Mouse (Mus musculus) layer of hippocampus, adult 9-10 months (tissue): Measurements from ENCODE around the gene Fam118b.
A peak's percentile ranks its signal among the peaks of the same experiment; 100 is the strongest.

Experiments used
- DNase-seq: peaks from one replicate; pipeline ENCODE4 v3.0.0; 2022; ENCODE audit warnings: low spot score

Fam118b gene

GRCm38 (mm10) chr9:35197625-35198024 is 70.0 kb downstream of the Fam118b start:
- DNase-seq, result no peak

- DNase-seq, result no peak
Measured at GRCm38 (mm10) chr9:35194048-35194447, 73.6 kb downstream of the Fam118b start.

- DNase-seq, result no peak
Measured at GRCm38 (mm10) chr9:35192983-35193542, 74.5 kb downstream of the Fam118b start.

- no peak for DNase-seq
Measured at GRCm38 (mm10) chr9:35188700-35189099, 78.9 kb downstream of the Fam118b start.

- DNase-seq, result no peak
Measured at GRCm38 (mm10) chr9:35187351-35187903, 80.2 kb downstream of the Fam118b start.

GRCm38 (mm10) chr9:35186430-35186829 is 81.2 kb downstream of the Fam118b start:
- DNase-seq, result no peak

GRCm38 (mm10) chr9:35183359-35183758 is 84.2 kb downstream of the Fam118b start:
- no peak for DNase-seq

- no peak for DNase-seq
Measured at GRCm38 (mm10) chr9:35182832-35183231, 84.8 kb downstream of the Fam118b start.

- no peak for DNase-seq
Measured at GRCm38 (mm10) chr9:35176124-35176659, 91.4 kb downstream of the Fam118b start.

- peak; percentile 89 for DNase-seq
Measured at GRCm38 (mm10) chr9:35175251-35176123, 92.1 kb downstream of the Fam118b start, which contains the start of gene Dcps. Gene Dcps (minus strand): TSS chr9:35176061.

- DNase-seq, result no peak
Measured at GRCm38 (mm10) chr9:35173331-35173730, 94.3 kb downstream of the Fam118b start.

- no peak for DNase-seq
Measured at GRCm38 (mm10) chr9:35170071-35170470, 97.5 kb downstream of the Fam118b start.
